Mouse (Mus musculus): ENCODE data around the gene Adgra3.

GRCm38 (mm10) chr5:50024097-50024496 lies 34.7 kb downstream of the Adgra3 start:
- no peak for TF ChIP-seq E2F4 (IDR thresholded peaks at IDR 0.05; ENCODE audit: insufficient replicate concordance, low read depth, low read length)
- TF ChIP-seq HCFC1 (IDR thresholded peaks at IDR 0.05; ENCODE audit: low read depth, low read length) = no peak
- no peak for TF ChIP-seq CTCF (conservative IDR thresholded peaks at IDR 0.05 in 1 of 2, IDR thresholded peaks at IDR 0.05 in 1 of 2; ENCODE audit: low read depth in 2 of 2, low read length in 2 of 2)
- no peak for TF ChIP-seq MAX (IDR thresholded peaks at IDR 0.05; ENCODE audit: low read length)
- TF ChIP-seq USF1 (IDR thresholded peaks at IDR 0.05; ENCODE audit: low read depth, low read length) = no peak
